Mouse (Mus musculus) heart, embryonic 12.5 days (tissue): Measurements from ENCODE around the gene Prop1. TPM values are rescaled to one million over a fixed set of nuclear protein-coding genes. Genes with fewer than 3 reads are reported as not detected.

Experiments used
- ATAC-seq: fragments of 200-750 bp; cut with Nextera tagmentation; 2 replicates; pipeline ENCODE4 v1.8.0; 2017; ENCODE audit warnings: moderate TSS enrichment, moderate library complexity; ENCODE audit not compliant: insufficient number of reproducible peaks, low FRiP score
- H3K27ac ChIP-seq: fragments of 300-500 bp; sonication (generic); 2 replicates; pipeline ENCODE4 v1.5.1; 2016; ENCODE audit warnings: mild to moderate bottlenecking, moderate library complexity; ENCODE audit not compliant: poor library complexity, severe bottlenecking
- H3K27me3 ChIP-seq: fragments of 300-500 bp; sonication (generic); replicated peaks from 2 replicates; pipeline ENCODE4 v1.6.1; 2016; ENCODE audit warnings: mild to moderate bottlenecking, moderate library complexity
- H3K36me3 ChIP-seq: fragments of 300-500 bp; sonication (generic); 2 replicates; pipeline ENCODE4 v1.6.1; 2016; ENCODE audit warnings: mild to moderate bottlenecking, moderate library complexity
- H3K4me1 ChIP-seq: fragments of 300-500 bp; sonication (generic); replicated peaks from 2 replicates; pipeline ENCODE4 v1.6.1; 2016; ENCODE audit warnings: mild to moderate bottlenecking
- H3K4me2 ChIP-seq: fragments of 300-500 bp; sonication (generic); 2 replicates; pipeline ENCODE4 v1.6.1; 2016; ENCODE audit warnings: mild to moderate bottlenecking, moderate library complexity
- H3K4me3 ChIP-seq: fragments of 300-500 bp; sonication (generic); 2 replicates; pipeline ENCODE4 v1.5.1; 2016; ENCODE audit warnings: mild to moderate bottlenecking
- H3K9ac ChIP-seq: fragments of 300-500 bp; sonication (generic); 2 replicates; pipeline ENCODE4 v1.6.1; 2016; ENCODE audit warnings: mild to moderate bottlenecking, moderate library complexity
- H3K9me3 ChIP-seq: fragments of 300-500 bp; sonication (generic); replicated peaks from 2 replicates; pipeline ENCODE4 v1.6.1; 2016; ENCODE audit warnings: mild to moderate bottlenecking, moderate library complexity
- WGBS: fragments of 180-500 bp; shearing (Covaris S2); methylation state at CpG from one replicate; pipeline ENCODE4 v1.1.7; 2016; 5-methylcytosine and 5-hydroxymethylcytosine counted together
- polyA plus RNA-seq: library from polyadenylated mRNA; unstranded; fragments of >200 nt; fragmentation: Nextera tagmentation; extraction: Ambion mirVana; gene quantifications from 2 replicates; pipeline ENCODE4 v1.2.1, GENCODE M21; 2016

The Prop1 gene
- not detected in 2 replicates for polyA plus RNA-seq

DNA sequence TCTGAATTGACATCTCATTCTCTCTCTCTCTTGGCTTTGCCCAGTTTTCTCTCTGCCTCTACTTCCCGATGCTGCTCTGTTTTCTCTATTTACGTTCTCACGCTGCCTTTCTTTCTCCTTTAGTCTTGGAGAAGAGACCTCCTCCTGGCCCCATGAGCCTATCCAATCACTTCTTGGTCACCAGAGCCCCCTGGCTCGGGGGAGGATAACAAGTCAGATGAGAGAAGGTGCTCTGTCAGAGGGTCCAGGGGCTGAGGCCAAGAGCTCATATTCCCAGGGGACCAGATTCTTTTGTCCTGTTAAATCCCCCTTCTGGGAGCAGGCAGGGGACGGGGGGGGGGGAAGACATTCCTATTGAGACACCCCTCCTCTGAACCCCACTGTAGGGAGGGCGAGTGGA lies at the start of gene Prop1:
Prop1 (minus strand) TSS at position 101 of the 400 bp plus-strand sequence.
- no peaks in the 10 kb centered on the region for H3K9me3 ChIP-seq
- no peak within 1 kb of the TSS for H3K4me3 ChIP-seq
- H3K4me2 ChIP-seq: no peak within 1 kb of the TSS
- H3K36me3 ChIP-seq: no peaks in the 10 kb centered on the region
- no peak for ATAC-seq
- no peak within 1 kb of the TSS for H3K27ac ChIP-seq
- peaks cover 40% of the 10 kb centered on the region for H3K27me3 ChIP-seq
- no peaks in the 10 kb centered on the region for H3K4me1 ChIP-seq
- WGBS: 72% methylated on average over 6 of the region's 6 CpGs
- H3K9ac ChIP-seq: no peak within 1 kb of the TSS

GRCm38 (mm10) chr11:51003296-51003695 lies 49.7 kb upstream of the Prop1 start, which contains the start of gene Olfr51:
Gene Olfr51, plus strand, starts transcription at chr11:51003596.
- Histone ChIP-seq H3K27ac (no peak within 1 kb of the TSS), H3K4me1 (no peaks in the 10 kb centered on the region), H3K27me3 (no peaks in the 10 kb centered on the region), H3K36me3 (no peaks in the 10 kb centered on the region), H3K4me2 (no peak within 1 kb of the TSS), H3K9ac (no peak within 1 kb of the TSS), H3K9me3 (no peaks in the 10 kb centered on the region), H3K4me3 (no peak within 1 kb of the TSS)
- 73% methylated on average over 5 of the region's 5 CpGs for WGBS
- ATAC-seq: no peak

DNA sequence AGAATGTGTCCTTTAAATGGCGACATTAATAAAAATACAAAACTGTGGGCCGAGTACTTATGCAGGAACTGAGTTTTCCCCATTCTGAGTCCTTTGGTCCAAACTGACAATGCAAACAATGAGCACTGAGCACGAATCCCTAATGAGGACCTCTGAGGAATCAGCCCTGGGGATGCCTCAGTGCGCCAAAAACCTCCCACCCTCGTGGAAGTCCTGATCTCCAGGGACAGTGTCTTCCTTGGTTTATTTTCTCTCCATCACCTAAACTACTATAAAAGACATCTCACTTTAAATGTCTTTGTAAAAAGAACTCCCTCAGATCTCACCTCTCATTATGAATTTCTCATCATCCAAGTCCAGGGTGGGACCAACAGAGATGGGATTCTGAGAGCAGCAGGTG lies 28.1 kb upstream of the Prop1 start, which contains the start of gene Olfr1377:
Olfr1377 (plus strand) TSS at position 301 of the 400 bp plus-strand sequence.
- no peak within 1 kb of the TSS for H3K27ac ChIP-seq
- no peak within 1 kb of the TSS for H3K9ac ChIP-seq
- no peaks in the 10 kb centered on the region for H3K36me3 ChIP-seq
- no peak for ATAC-seq
- H3K4me2 ChIP-seq: no peak within 1 kb of the TSS
- WGBS: 65% methylated on average over 5 of the region's 5 CpGs
- H3K4me1 ChIP-seq: 0 out of 2 replicates have a peak, but pooled peaks cover 3% of the 10 kb centered on the region
- no peaks in the 10 kb centered on the region for H3K9me3 ChIP-seq
- peaks cover 50% of the 10 kb centered on the region for H3K27me3 ChIP-seq
- H3K4me3 ChIP-seq: no peak within 1 kb of the TSS

- H3K4me3 ChIP-seq: no peak overlapping the region
- no peak overlapping the region for H3K27ac ChIP-seq
- WGBS: 62% methylated on average over 4 of the region's 4 CpGs
- no peaks in the 10 kb centered on the region for H3K4me1 ChIP-seq
- H3K27me3 ChIP-seq: peaks cover 47% of the 10 kb centered on the region
- no peak overlapping the region for H3K4me2 ChIP-seq
- H3K36me3 ChIP-seq: no peaks in the 10 kb centered on the region
- no peak for ATAC-seq
- H3K9me3 ChIP-seq: no peaks in the 10 kb centered on the region
- no peak overlapping the region for H3K9ac ChIP-seq
Observed at GRCm38 (mm10) chr11:50977216-50977615, 23.7 kb upstream of the Prop1 start.

DNA sequence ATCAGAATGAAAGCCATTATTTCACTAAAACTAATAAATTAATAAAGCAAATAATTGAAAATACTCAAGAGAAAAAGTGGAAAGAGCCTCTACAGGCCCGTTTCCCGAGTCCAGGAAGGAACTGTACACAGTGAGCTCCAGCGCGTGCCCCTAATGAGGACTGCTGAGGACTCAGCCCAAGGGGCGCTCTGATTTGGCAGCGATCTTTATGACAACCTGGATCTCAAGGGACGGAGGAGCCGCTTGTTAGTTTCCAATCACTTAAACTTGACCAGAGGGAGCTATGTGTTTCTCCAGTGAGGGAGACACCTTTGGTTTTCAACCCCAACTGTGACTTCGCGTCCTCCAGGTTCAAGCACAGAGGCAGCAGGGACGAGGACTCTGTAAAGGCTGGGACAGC lies 12.7 kb upstream of the Prop1 start, which contains the start of gene Olfr1378:
Olfr1378 (plus strand) TSS at position 301 of the 400 bp plus-strand sequence.
- no peaks in the 10 kb centered on the region for H3K4me1 ChIP-seq
- ATAC-seq: no peak
- H3K4me3 ChIP-seq: no peak within 1 kb of the TSS
- no peaks in the 10 kb centered on the region for H3K36me3 ChIP-seq
- H3K27me3 ChIP-seq: peaks cover 10% of the 10 kb centered on the region
- no peaks in the 10 kb centered on the region for H3K9me3 ChIP-seq
- WGBS: 79% methylated on average over 11 of the region's 11 CpGs
- no peak within 1 kb of the TSS for H3K9ac ChIP-seq
- H3K4me2 ChIP-seq: no peak within 1 kb of the TSS
- no peak within 1 kb of the TSS for H3K27ac ChIP-seq

GRCm38 (mm10) chr11:50964886-50965285 lies 11.3 kb upstream of the Prop1 start:
- Histone ChIP-seq H3K9ac (no peak overlapping the region), H3K4me3 (no peak overlapping the region), H3K27me3 (peaks cover 11% of the 10 kb centered on the region; the same call in 1 of the 2 replicates), H3K4me1 (no peaks in the 10 kb centered on the region), H3K27ac (no peak overlapping the region), H3K9me3 (no peaks in the 10 kb centered on the region), H3K36me3 (no peaks in the 10 kb centered on the region), H3K4me2 (no peak overlapping the region)
- 67% methylated on average over 2 of the region's 2 CpGs for WGBS
- ATAC-seq: no peak

DNA sequence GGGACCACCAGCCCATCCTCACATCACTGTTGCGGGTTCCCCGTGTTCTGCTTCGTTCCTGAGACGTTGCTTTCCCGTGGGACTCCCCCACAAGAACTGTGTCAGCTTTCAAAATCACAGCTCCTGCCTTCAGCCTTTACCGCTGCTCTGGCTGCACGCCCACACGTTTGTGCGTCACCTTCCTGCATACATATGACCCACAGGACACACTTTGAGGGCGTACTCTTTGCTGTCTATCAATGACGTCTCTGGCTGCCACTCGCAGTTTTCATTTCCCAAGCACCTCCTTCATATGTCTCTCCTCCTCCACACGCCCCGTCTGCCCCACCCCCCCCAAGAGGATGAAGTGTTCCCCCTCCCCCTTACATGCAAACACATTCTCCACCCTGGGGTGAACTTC lies 1.3 kb downstream of the Prop1 start:
- no peak overlapping the region for H3K9ac ChIP-seq
- no peak overlapping the region for H3K27ac ChIP-seq
- no peaks in the 10 kb centered on the region for H3K4me1 ChIP-seq
- H3K4me2 ChIP-seq: no peak overlapping the region
- WGBS: 65% methylated on average over 14 of the region's 14 CpGs
- no peak for ATAC-seq
- no peaks in the 10 kb centered on the region for H3K9me3 ChIP-seq
- H3K36me3 ChIP-seq: no peaks in the 10 kb centered on the region
- peaks cover 31% of the 10 kb centered on the region for H3K27me3 ChIP-seq
- no peak overlapping the region for H3K4me3 ChIP-seq

DNA sequence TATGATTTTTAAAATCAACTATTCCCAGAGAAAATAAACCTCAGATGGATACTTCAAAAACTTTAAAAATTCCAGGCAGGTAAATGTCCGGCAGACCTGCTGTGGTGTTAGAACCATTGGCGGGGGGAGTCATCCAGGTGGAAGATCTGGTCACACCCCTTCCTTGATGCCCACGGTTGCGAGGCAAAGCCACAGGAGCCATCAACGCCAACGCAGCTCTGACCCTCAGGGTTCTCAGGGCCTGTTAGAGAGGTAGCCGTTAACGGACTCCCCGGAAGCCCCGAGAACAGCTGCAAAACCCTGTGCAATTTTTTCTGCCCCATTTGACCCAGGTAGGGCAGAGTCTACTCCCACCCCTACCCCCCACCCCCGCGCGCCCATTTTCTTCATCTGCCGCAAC lies 10.1 kb downstream of the Prop1 start, which contains the start of gene 4933414I15Rik:
4933414I15Rik (minus strand) TSS at position 260 of the 400 bp plus-strand sequence.
- H3K27ac ChIP-seq: no peak within 1 kb of the TSS
- H3K4me3 ChIP-seq: no peak within 1 kb of the TSS
- no peak for ATAC-seq
- peaks cover 25% of the 10 kb centered on the region for H3K27me3 ChIP-seq
- WGBS: 69% methylated on average over 14 of the region's 14 CpGs
- H3K9ac ChIP-seq: no peak within 1 kb of the TSS
- no peaks in the 10 kb centered on the region for H3K36me3 ChIP-seq
- H3K4me1 ChIP-seq: no peaks in the 10 kb centered on the region
- H3K4me2 ChIP-seq: no peak within 1 kb of the TSS
- H3K9me3 ChIP-seq: 0 out of 2 replicates have a peak, but pooled peaks cover 3% of the 10 kb centered on the region

- no peak overlapping the region for H3K4me2 ChIP-seq
- no peak overlapping the region for H3K4me3 ChIP-seq
- WGBS: 56% methylated on average over 12 of the region's 12 CpGs
- H3K27ac ChIP-seq: no peak overlapping the region
- H3K9me3 ChIP-seq: 0 out of 2 replicates have a peak, but pooled peaks cover 3% of the 10 kb centered on the region
- no peaks in the 10 kb centered on the region for H3K4me1 ChIP-seq
- H3K27me3 ChIP-seq: peaks cover 29% of the 10 kb centered on the region
- no peaks in the 10 kb centered on the region for H3K36me3 ChIP-seq
- H3K9ac ChIP-seq: no peak overlapping the region
- ATAC-seq: no peak
Observed at GRCm38 (mm10) chr11:50942386-50942785, 11.2 kb downstream of the Prop1 start.

GRCm38 (mm10) chr11:50939621-50940366 lies 13.8 kb downstream of the Prop1 start:
- Histone ChIP-seq H3K27ac (no peak overlapping the region), H3K4me1 (no peaks in the 10 kb centered on the region), H3K9ac (no peak overlapping the region), H3K4me2 (no peak overlapping the region), H3K27me3 (peaks cover 29% of the 10 kb centered on the region), H3K9me3 (no peaks in the 10 kb centered on the region), H3K4me3 (no peak overlapping the region), H3K36me3 (no peaks in the 10 kb centered on the region)
- no peak for ATAC-seq
- 31% methylated on average over 14 of the region's 14 CpGs for WGBS

DNA sequence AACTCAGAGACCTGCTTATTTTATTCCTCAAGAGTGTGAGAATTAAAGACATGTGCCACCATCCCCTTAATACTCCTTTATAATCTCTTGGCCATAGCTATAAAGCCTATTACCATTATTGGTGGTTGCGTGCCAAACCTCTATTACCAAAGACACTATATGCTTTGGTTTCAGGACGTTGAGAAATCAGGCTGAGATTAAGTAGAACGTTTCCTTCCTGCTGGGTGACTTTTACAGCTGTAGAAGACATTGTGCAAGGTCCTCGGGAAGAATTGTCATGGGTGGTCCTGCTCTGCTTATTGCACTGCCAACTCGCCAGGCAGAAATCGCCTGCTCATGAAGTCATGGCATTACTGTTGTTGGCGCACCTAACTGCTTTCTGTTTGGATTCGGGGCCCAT lies 15.1 kb downstream of the Prop1 start:
- no peak overlapping the region for H3K9ac ChIP-seq
- H3K9me3 ChIP-seq: no peaks in the 10 kb centered on the region
- no peaks in the 10 kb centered on the region for H3K36me3 ChIP-seq
- no peak overlapping the region for H3K27ac ChIP-seq
- H3K4me1 ChIP-seq: no peaks in the 10 kb centered on the region
- no peak overlapping the region for H3K4me3 ChIP-seq
- ATAC-seq: no peak
- no peak overlapping the region for H3K4me2 ChIP-seq
- WGBS: 73% methylated on average over 8 of the region's 8 CpGs
- peaks cover 24% of the 10 kb centered on the region for H3K27me3 ChIP-seq
